Mouse (Mus musculus): ENCODE measurements around the gene Atp8b3. TPM values are rescaled to one million over a fixed set of nuclear protein-coding genes. Genes with fewer than 3 reads are reported as not detected.

The Atp8b3 gene
- total RNA-seq, 2 experiments from 2014 or later, result 0.43 TPM; not detected in 1

DNA sequence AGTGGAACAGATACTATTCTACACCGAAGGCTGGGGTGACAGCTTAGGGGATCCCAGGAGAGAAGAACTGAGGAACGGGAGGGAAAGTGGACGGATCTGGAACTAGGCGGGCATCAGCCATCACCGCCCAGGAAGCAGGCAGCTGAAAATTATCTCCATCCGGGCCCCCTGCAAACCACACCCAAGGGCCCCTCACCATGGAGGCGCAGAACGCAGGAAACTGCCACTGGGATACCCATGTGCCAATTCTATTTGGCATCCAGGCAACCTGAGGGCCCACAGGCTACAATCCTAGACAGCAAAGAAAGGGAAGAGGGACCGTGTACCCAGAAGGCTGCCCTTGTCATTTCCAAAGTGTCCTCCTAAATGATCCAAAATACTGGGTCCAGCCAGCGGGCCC is 31.5 kb upstream of the Atp8b3 start:
- ATAC-seq (replicated peaks; ENCODE audit: low FRiP score, poor library complexity, severe bottlenecking), result no peak

- peak; percentile 73 for ATAC-seq (replicated peaks; ENCODE audit: low FRiP score, poor library complexity, severe bottlenecking)
These were observed 30.7 kb upstream of the Atp8b3 start for GRCm38 (mm10) chr10:80569664-80570066.

DNA sequence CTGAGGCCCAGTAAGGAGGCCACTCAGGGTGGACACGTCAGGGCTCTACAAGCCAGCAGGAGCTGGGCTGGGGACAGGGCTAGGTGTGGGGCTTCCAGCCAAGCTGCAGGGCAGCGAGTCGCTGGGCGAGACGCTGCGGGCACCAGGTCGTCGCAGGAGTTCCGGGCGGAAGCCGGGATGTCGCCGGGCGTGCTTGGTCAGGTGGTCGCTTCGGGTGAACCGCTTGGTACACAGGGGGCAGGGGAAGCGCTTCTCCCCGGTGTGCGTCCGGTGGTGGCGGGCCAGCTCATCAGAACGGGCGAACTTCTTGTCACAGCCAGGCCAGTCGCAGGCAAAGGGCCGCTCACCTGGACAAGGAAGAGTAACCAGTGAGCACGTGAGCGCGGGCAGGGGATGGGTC is 30.0 kb upstream of the Atp8b3 start:
- ATAC-seq (replicated peaks; ENCODE audit: low FRiP score, poor library complexity, severe bottlenecking), result no peak

DNA sequence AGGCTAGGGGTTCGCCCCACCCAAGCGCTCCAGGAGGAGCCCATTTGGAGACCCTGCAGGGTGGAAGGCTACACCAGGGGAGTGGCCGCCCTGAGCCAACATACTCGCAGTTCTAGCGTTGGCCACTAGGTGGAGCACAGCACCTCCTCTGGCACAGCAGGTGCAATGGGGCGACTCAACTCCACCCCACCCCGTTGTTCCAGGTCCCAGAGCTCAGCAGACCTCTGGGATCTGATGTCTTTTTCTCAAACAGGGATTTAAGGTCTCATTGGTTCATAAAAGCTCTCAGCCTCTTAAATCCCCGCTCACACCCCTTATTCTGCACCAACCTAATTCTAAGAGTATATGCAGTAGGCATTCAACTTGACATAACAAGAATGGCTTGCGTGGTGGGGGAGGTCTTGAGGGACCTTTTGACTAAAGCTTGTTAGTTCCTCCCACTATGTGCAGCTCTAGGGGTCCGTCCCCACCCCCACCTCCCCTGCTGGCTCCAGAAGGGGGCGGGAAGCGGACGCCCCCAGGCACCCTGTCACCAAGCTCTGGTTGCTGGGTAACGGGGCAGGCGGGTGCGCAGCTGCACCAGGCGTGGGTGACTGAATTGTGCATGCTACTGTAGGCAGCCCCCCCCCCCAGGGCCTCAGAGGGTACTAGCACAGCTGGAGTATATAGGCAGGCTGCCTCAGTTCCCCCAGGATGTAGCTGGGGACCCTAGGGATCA is 27.6 kb upstream of the Atp8b3 start:
- ATAC-seq (replicated peaks; ENCODE audit: low FRiP score, poor library complexity, severe bottlenecking), result peak; percentile 50

DNA sequence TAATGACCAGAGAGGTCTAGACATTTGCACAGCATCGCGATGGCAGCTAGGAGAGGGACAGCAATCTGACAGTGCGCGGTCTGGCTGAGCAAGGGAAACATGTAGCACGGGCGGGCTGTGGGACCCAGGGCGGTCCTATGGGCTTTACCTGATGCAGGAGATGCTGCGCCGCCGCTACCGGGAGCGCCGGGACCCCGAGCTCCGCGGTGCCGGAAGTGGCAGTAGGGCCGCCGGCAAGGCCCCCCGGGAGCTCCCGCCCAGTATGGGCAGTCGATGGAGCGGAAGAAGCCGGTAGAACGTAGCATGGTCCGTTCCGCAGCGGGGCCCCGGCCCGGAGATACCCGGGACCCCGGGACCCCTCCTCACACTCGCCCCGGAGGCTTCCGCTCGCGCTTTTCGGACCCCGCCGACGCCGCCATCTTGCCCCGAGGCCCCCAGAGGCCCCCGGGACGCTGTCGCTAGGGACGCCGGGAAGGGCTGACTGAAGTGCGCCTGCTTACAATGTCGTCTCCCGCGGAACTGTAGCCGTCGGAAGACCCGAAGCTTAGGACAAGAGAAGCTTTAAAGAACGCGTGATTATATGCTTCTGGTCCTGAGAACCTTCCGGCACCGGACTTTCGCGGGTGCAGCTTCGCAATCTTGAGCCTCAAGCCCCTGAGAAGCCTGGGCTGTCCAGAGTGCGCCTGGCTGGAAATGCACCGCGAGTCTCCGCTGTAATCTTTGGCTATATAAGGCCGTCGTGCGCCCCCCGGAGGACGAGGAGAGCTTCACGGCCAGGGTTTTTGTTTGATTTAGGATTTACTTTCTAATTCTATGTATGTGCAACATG is 22.4 kb upstream of the Atp8b3 start, which contains the start of gene Rexo1:
Gene Rexo1, minus strand, starts transcription at position 445 of the 829 bp plus-strand sequence.
- ATAC-seq (replicated peaks; ENCODE audit: low FRiP score, poor library complexity, severe bottlenecking), result peak; percentile 81

DNA sequence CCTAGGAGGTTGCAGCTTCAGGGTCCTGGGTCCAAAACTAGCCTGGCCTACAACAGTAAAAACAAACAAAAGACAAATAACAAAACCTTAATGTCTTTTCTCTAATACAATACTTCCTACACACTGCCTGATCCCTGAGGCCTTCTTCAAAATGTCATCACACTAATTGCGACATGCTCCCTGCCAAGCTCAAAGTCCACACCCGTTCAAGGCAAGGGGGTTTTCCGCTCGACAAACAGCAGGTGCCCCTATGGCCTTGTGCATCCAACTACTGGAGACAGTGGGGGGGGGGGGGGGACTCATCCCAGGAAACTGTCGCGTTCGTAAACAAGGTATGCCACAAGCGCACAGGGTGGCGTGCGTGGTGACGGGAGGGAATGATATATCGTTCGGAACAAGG is 21.7 kb upstream of the Atp8b3 start:
- 0 out of 2 replicates have a peak, but pooled peaks have one; percentile 3 for ATAC-seq (replicated peaks; ENCODE audit: low FRiP score, poor library complexity, severe bottlenecking)

- ATAC-seq (replicated peaks; ENCODE audit: low FRiP score, poor library complexity, severe bottlenecking), result no peak
These were observed 20.5 kb upstream of the Atp8b3 start for GRCm38 (mm10) chr10:80559431-80559830.

DNA sequence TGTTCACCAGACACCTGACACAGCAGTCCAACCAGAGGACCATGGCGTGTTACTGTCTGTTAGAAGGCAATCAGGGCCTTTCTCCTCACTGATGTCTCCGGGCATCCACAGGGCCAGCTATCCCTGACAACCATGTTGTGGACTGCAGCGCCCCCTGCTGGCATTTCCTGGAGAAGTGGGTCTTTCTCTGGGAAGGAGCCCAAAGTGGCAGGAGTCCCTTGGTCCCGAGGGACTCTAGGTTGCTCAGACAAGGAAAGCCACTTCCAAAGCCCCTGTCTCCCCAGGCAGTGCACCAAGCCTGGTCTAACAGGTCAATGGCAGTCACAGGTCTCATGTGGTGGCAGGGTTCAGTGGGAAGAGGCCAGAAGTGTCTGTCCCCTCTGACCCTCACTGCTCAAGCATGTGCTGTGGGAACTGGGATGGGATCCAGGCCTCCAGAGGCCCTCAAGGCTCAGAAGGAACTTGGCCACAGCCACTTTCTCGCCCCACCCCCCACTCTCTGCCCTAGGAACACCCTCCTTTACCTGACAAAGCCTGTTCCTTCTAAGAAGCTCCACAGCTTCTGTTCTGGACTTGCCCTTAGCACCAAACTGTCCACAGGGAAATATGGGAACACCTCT is 18.5 kb upstream of the Atp8b3 start:
- peak; percentile 30; the same call in 1 of the 2 replicates for ATAC-seq (replicated peaks; ENCODE audit: low FRiP score, poor library complexity, severe bottlenecking)

- ATAC-seq (replicated peaks; ENCODE audit: low FRiP score, poor library complexity, severe bottlenecking), result peak; percentile 23
These were observed 15.1 kb upstream of the Atp8b3 start for GRCm38 (mm10) chr10:80553997-80554396.

- peak; percentile 81 for ATAC-seq (replicated peaks; ENCODE audit: low FRiP score, poor library complexity, severe bottlenecking)
These were observed 14.7 kb upstream of the Atp8b3 start for GRCm38 (mm10) chr10:80553575-80553974.

GRCm38 (mm10) chr10:80552364-80552763 is 13.4 kb upstream of the Atp8b3 start:
- ATAC-seq (replicated peaks; ENCODE audit: low FRiP score, poor library complexity, severe bottlenecking), result no peak

- ATAC-seq (replicated peaks; ENCODE audit: low FRiP score, poor library complexity, severe bottlenecking), result no peak
These were observed 10.4 kb upstream of the Atp8b3 start for GRCm38 (mm10) chr10:80549279-80549678.

GRCm38 (mm10) chr10:80548428-80549006 is 9.6 kb upstream of the Atp8b3 start:
- peak; percentile 54 for ATAC-seq (replicated peaks; ENCODE audit: low FRiP score, poor library complexity, severe bottlenecking)

GRCm38 (mm10) chr10:80547539-80547938 is 8.6 kb upstream of the Atp8b3 start:
- no peak for ATAC-seq (replicated peaks; ENCODE audit: low FRiP score, poor library complexity, severe bottlenecking)

GRCm38 (mm10) chr10:80546945-80547344 is 8.0 kb upstream of the Atp8b3 start:
- peak; percentile 56 for ATAC-seq (replicated peaks; ENCODE audit: low FRiP score, poor library complexity, severe bottlenecking)

GRCm38 (mm10) chr10:80545590-80545989 is 6.7 kb upstream of the Atp8b3 start:
- ATAC-seq (replicated peaks; ENCODE audit: low FRiP score, poor library complexity, severe bottlenecking), result no peak

- no peak for ATAC-seq (replicated peaks; ENCODE audit: low FRiP score, poor library complexity, severe bottlenecking)
These were observed 4.9 kb upstream of the Atp8b3 start for GRCm38 (mm10) chr10:80543873-80544272.

DNA sequence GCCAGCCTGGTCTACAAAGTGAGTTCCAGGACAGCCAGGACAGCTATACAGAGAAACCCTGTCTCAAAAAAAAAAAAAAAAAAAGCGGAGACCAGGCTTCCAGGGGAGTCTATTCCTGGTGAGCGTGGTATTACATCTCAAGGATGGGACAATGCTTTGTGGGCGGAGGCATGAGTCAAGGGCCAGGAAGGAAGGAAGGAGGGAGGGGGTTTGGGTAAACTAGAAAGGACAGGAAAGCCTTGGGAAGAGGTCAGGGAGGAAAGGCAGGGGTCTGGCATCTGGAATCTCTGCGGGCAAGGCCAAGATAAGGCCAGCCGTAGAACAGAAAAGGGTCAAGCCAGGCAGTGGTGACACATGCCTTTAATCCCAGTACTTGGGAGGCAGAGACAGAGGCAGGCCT is 569 bp upstream of the Atp8b3 start:
- ATAC-seq (replicated peaks; ENCODE audit: low FRiP score, poor library complexity, severe bottlenecking), result no peak

DNA sequence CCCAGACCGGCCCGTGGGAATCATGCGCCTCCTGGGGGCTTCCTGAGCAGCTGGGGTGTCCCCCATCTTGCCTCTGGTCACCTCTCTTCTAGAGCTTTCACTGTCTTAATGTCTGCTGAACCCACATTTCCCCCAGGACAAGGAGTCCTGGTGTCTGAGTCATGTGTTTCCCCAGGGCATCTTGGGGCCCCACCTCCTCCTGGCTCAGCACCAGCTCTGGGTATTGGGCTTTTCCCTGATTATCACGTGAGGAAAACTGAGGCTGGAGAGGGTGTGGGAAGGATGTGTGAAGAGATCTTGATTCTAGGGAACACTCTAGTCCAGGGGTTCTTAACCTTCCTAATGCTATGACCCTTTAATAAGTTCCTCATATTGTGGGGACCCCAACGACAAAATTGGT is 744 bp downstream of the Atp8b3 start:
- ATAC-seq (replicated peaks; ENCODE audit: low FRiP score, poor library complexity, severe bottlenecking), result no peak

DNA sequence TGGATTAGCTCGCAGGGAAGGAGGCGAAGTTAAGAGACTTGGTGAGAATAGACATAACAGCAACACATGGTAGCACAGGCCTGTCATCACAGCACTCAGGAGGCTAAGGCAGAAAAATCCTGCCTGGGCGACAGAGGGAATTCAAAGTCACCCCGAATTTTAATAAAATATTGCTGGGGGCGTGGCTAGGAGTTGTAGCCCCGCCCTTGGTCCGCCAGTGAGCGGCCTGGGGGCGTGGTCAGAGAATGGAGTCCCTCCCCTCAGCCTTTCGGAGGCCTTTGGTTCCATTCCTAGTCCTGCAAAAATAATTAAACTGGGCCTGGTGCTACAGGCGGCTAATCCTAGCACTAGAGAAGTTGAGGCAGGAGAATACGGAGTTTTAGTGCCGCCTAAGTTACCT is 3.2 kb downstream of the Atp8b3 start:
- ATAC-seq (replicated peaks; ENCODE audit: low FRiP score, poor library complexity, severe bottlenecking), result peak; percentile 25; the same call in 1 of the 2 replicates
